Mouse (Mus musculus): ENCODE measurements around the gene Spata45.

- TF ChIP-seq POLR2AphosphoS2 (IDR thresholded peaks at IDR 0.05; ENCODE audit: insufficient read length, low read depth) (no peak), USF1 (IDR thresholded peaks at IDR 0.05; ENCODE audit: low read depth) (no peak), TCF3 (IDR thresholded peaks at IDR 0.05; ENCODE audit: insufficient read length, low read depth) (no peak), TCF12 (IDR thresholded peaks at IDR 0.05; ENCODE audit: insufficient read depth, poor library complexity, severe bottlenecking) (no peak)
Measured at GRCm38 (mm10) chr1:191037999-191038398, 1.6 kb downstream of the Spata45 start.
